Mouse (Mus musculus) olfactory bulb, adult 2 months (tissue): ENCODE data around the gene Pgpep1l.

Experiments used
- CTCF ChIP-seq: fragments of 200-500 bp; IDR thresholded peaks from 2 replicates; pipeline ENCODE4 v1.5.1; 2012; ENCODE audit warnings: low read depth, mild to moderate bottlenecking, low read length, moderate library complexity; ENCODE audit not compliant: insufficient read depth
- POLR2A ChIP-seq: fragments of 200-500 bp; IDR thresholded peaks from 2 replicates; pipeline ENCODE4 v1.6.1; 2012; ENCODE audit warnings: mild to moderate bottlenecking, low read depth, low read length, moderate library complexity; ENCODE audit not compliant: insufficient read depth

DNA sequence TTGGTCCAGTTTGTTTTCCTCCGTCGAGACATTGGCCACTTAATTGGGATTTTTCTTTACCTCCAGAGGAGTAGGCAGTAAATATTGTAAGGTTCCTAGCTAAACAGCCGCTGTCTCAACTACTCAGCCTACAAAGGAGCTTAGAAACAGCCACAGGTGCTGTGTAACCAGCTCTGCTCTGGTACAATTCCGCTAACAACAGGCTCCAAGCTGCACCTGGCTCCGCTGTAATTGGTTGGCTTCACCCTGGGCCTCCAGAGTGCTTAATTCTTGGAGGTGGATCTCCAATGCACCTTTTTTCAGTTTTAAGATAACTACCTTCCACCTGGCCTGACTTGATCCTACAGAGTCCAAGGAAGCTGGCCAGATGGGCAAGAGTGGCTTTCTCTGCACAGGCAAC lies 40.0 kb downstream of the Pgpep1l start:
- TF ChIP-seq CTCF (no peak), POLR2A (no peak)
